Mouse (Mus musculus): Measurements from ENCODE around the gene Zmym3.

Zmym3 gene

DNA sequence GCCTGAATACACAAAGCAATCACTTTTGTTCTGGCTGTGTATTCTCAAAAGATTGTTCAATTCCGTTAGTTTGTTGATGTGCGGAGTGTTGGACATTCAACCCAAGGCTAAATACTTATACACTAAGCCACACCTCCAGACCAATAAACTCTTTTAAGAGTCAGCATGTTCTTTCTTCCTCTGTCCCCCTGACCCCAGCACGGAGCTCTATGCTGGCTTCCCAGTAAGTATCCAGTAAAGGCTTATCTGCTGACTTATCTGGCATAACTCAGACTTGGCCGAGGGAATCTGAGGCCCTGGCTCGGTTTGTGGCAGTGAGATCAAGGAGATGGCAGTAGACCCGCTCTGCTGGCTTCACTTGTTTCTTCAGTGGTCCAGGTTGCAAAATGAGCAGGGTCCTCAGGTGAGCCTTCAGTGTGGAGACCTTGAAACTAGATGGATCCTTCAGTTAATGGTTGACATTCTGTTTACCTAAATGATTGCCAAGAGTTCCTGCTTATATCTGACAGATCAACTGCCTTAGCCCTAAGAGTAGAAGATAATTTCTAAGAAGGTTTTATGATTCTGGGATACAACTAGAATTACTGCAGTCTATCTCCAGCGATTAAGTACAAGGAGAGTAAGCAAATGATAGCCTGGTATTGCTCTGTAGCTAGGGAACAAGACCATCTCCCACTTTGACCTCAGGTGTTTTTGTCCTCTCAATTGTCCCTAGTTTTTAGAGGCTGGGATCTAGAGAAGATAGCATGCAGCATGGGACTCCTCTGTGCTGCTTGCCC lies 44.3 kb downstream of the Zmym3 start, which contains the start of gene Gjb1:
Gjb1 (plus strand) TSS at position 189 of the 779 bp plus-strand sequence.
- DNase-seq (ENCODE audit: low read depth, low spot score) = no peak

DNA sequence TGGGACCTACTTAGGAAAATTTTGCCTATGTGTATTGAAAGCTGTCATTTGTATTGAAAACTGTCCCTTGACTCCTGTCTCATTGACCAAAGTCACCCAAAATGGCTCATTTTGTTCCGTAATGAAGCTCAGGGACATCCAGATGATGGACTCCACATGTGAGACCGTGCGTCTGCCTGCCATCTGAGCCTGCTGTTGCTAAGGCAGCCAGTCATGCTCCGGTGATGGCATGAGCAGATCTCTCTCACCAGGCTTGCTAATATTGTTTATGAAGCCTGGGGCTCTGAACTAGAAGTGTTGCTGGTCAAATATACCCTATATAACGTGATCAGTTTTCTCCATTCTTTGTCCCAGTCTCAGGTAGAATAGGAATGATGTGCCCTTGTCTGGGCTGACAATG lies 47.7 kb downstream of the Zmym3 start:
- DNase-seq (ENCODE audit: low read depth, low spot score) = no peak

DNA sequence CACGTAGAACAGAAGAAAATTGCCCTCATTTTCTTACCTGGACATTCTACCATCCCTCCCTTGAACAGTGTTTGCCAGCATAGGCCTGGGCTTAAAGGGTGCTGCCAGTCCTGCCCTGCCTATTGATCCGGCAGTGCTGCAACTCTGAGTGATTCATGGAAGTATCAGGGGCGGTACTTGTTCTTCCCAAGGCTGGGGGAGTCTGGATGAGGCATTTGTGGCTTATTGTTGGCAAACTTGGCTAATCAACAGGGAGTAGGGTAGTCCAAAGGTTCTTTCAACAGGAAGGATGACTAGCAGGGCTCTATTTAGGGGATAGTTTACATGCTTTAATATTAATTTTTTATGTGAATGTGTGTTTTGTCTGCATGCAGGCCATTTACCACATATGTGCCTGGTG lies 50.1 kb downstream of the Zmym3 start:
- peak; percentile 2 for DNase-seq (ENCODE audit: low read depth, low spot score)

DNA sequence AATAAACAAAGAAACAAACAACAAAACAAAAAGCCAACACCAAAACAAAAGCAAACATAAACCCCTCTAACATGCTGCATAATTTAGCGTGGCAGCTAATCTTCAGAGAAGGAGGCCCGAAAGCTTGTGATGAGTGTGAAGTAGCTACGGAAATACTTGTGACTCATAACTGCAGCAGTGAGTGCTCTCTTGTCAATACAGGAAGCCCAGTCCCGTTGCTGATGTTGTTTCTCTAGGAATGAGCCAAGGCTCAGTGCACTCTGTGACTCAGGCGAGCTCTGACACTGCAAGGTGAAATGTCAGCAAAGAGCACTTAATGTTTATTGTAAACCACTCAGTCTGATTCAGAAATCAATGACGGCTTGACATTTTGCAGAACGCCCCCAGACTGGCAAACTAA lies 51.6 kb downstream of the Zmym3 start:
- peak; percentile 71 for DNase-seq (ENCODE audit: low read depth, low spot score)

DNA sequence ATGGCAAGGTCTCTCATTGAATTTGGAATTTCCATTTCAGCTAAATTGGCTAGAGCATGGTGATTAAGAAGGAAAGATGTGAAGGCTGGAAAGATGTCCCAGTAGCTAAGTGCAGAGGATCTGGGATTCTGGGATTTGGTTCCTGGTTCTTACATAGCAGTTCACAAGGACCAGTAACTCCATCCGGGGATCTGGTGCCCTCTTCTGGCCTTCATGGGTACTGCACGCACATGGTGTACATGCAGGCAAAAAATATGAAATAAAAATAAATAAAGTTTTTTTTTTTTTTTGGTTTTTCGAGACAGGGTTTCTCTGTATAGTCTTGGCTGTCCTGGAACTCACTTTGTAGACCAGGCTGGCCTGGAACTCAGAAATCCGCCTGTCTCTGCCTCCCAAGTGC lies 61.7 kb downstream of the Zmym3 start:
- peak; percentile 41 for DNase-seq (ENCODE audit: low read depth, low spot score)

Measured in 3T3-L1 (cell line).